Mouse (Mus musculus) midbrain, postnatal 0 days (tissue): ENCODE results near the gene Gprc5d. TPM values are rescaled to one million over a fixed set of nuclear protein-coding genes. Genes with fewer than 3 reads are reported as not detected.

Experiments used
- ATAC-seq: fragments of 200-750 bp; cut with Nextera tagmentation; 2 replicates; pipeline ENCODE4 v1.8.0; 2017; ENCODE audit warnings: moderate number of reproducible peaks, mild to moderate bottlenecking, moderate TSS enrichment, moderate library complexity; ENCODE audit not compliant: low FRiP score
- DNase-seq: peaks from one replicate; pipeline ENCODE4 v3.0.0-alpha.2; 2015; ENCODE audit warnings: low spot score
- H3K27ac ChIP-seq: fragments of 300-500 bp; sonication (generic); 2 replicates; pipeline ENCODE4 v1.5.1; 2014; ENCODE audit warnings: low read depth, mild to moderate bottlenecking, low read length, mixed read lengths
- H3K27me3 ChIP-seq: fragments of 300-500 bp; sonication (generic); 2 replicates; pipeline ENCODE4 v1.6.1; 2014; ENCODE audit warnings: low read length, control low read depth, mixed read lengths; ENCODE audit not compliant: insufficient read depth
- H3K36me3 ChIP-seq: fragments of 300-500 bp; sonication (generic); 2 replicates; pipeline ENCODE4 v1.6.1; 2014; ENCODE audit warnings: low read length, control low read depth, mixed read lengths; ENCODE audit not compliant: insufficient read depth
- H3K4me1 ChIP-seq: fragments of 300-500 bp; sonication (generic); 2 replicates; pipeline ENCODE4 v1.6.1; 2014; ENCODE audit warnings: mild to moderate bottlenecking, control low read depth, antibody characterized with exemption, low read length, mixed read lengths; ENCODE audit not compliant: insufficient read depth
- H3K4me2 ChIP-seq: fragments of 300-500 bp; sonication (generic); 2 replicates; pipeline ENCODE4 v1.6.1; 2014; ENCODE audit warnings: low read depth, mild to moderate bottlenecking, low read length, mixed read lengths; ENCODE audit not compliant: poor library complexity, severe bottlenecking
- H3K4me3 ChIP-seq: fragments of 300-500 bp; sonication (generic); 2 replicates; pipeline ENCODE4 v1.5.1; 2014; ENCODE audit warnings: low read depth, mild to moderate bottlenecking, low read length, moderate library complexity
- H3K9ac ChIP-seq: fragments of 300-500 bp; sonication (generic); replicated peaks from 2 replicates; pipeline ENCODE4 v1.6.1; 2014; ENCODE audit warnings: mild to moderate bottlenecking, low read length, moderate library complexity, mixed read lengths; ENCODE audit not compliant: poor library complexity, severe bottlenecking
- H3K9me3 ChIP-seq: fragments of 300-500 bp; sonication (generic); 2 replicates; pipeline ENCODE4 v1.6.1; 2016; ENCODE audit warnings: low read length, control low read depth
- CTCF ChIP-seq: IDR thresholded peaks from 2 replicates; pipeline ENCODE4 v1.5.1; 2016; ENCODE audit warnings: antibody characterized with exemption, mild to moderate bottlenecking
- WGBS: fragments of 180-500 bp; shearing (Covaris S2); extraction: QIAGEN DNeasy Blood & Tissue Kit; methylation state at CpG from one replicate; pipeline ENCODE4 v1.1.7; 2014; 5-methylcytosine and 5-hydroxymethylcytosine counted together
- polyA plus RNA-seq: library from polyadenylated mRNA; unstranded; fragments of >200 nt; fragmentation: Nextera tagmentation; extraction: Ambion mirVana; gene quantifications from 2 replicates; pipeline ENCODE4 v1.2.1, GENCODE M21; 2015
- total RNA-seq: library from RNA; depleted of rRNA; stranded (reverse); fragments of >200 nt; gene quantifications from 2 replicates; pipeline ENCODE4 v1.2.3, GENCODE M21; 2014

Gprc5d gene
- total and polyA plus RNA-seq, 2 experiments from 2014 or later, result 0.27 TPM; not detected in 1

DNA sequence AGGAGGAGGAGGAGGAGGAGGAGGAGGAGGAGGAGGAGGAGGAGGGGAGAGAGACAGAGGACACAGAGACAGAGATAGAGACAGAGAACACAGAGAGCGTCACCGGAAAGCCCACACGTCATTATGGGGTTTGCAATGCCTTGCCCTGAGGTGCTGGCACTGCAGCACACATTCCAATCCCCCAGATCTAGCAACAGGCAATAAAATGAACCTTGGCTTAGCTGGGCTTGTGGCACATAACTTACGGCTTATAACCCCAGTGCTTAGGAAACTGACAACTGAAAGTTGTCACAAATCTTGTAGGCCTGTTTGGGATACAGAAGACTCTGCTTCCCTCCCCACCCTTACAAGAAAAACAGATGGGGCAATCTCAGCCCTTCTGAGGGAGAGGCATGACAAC lies 27.4 kb downstream of the Gprc5d start:
- ATAC-seq, result no peak
- no peak overlapping the region for H3K9ac ChIP-seq
- 61% methylated on average over 4 of the region's 4 CpGs for WGBS

GRCm38 (mm10) chr6:135089786-135090185 lies 28.3 kb downstream of the Gprc5d start:
- Histone ChIP-seq H3K4me1 (no peaks in the 10 kb centered on the region), H3K9ac (no peak overlapping the region), H3K27ac (no peak overlapping the region), H3K4me2 (no peak overlapping the region), H3K9me3 (no peaks in the 10 kb centered on the region), H3K27me3 (no peaks in the 10 kb centered on the region), H3K4me3 (no peak overlapping the region), H3K36me3 (no peaks in the 10 kb centered on the region)
- ATAC-seq (no peak), DNase-seq (peak; percentile 37)
- peak; percentile 58 for TF ChIP-seq CTCF
- WGBS, result 16% methylated on average over 8 of the region's 8 CpGs

More for the DNA sequence above, 27.4 kb downstream of the Gprc5d start:
- no peaks in the 10 kb centered on the region for H3K4me1 ChIP-seq
- DNase-seq, result no peak
- no peaks in the 10 kb centered on the region for H3K27me3 ChIP-seq
- H3K4me2 ChIP-seq, result no peak overlapping the region
- no peaks in the 10 kb centered on the region for H3K9me3 ChIP-seq
- no peak for TF ChIP-seq CTCF
- no peak overlapping the region for H3K4me3 ChIP-seq
- no peaks in the 10 kb centered on the region for H3K36me3 ChIP-seq
- no peak overlapping the region for H3K27ac ChIP-seq

DNA sequence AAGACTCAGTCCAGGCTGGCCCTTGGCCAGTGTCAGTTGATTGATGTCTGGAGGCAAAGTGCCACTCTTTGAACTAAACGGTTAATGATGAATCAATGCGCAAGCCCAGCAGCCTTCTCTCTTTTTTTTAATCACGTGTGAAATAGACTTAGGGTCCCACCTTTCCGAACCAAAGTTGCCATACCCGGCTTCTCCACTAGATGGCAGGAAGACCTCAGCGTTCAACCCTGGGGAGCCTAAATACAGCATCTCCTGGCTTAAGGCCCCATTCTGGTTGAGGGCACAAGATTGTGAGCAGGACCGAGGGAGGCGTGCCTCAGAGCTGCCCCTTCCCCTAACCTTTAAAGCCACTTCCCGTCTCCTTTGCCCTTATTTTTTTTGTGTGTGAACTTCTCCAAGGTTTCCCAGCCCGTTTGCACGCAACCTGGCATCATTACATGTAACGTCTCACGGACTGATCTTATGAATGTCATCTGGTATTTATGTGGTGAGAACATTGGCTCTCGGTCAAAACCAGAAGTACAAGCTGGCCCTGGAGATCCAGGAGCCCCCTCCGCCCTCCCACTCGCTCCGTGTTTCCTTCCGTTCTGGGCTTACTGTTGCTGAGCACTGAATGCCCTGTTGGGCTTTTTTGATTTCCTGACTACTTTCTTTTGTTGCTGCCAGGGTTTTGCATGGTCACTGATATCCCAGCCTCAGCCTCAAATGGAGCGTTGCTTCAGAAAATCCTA lies 30.2 kb downstream of the Gprc5d start:
- 18% methylated on average over 19 of the region's 19 CpGs for WGBS
- H3K4me1 ChIP-seq, result no peaks in the 10 kb centered on the region
- peak; percentile 96 for TF ChIP-seq CTCF
- H3K27ac ChIP-seq, result no peak overlapping the region
- no peak overlapping the region for H3K9ac ChIP-seq
- H3K36me3 ChIP-seq, result no peaks in the 10 kb centered on the region
- H3K27me3 ChIP-seq, result no peaks in the 10 kb centered on the region
- H3K4me2 ChIP-seq, result peak overlapping the region; percentile 32; the same call in 1 of the 2 replicates
- DNase-seq, result peak; percentile 92
- H3K9me3 ChIP-seq, result no peaks in the 10 kb centered on the region
- ATAC-seq, result peak; percentile 81
- H3K4me3 ChIP-seq, result peak overlapping the region; percentile 5; the same call in 1 of the 2 replicates

- ATAC-seq (no peak), DNase-seq (no peak)
- Histone ChIP-seq H3K4me2 (no peak overlapping the region), H3K9me3 (no peaks in the 10 kb centered on the region), H3K36me3 (no peaks in the 10 kb centered on the region), H3K27me3 (no peaks in the 10 kb centered on the region), H3K4me3 (no peak overlapping the region), H3K27ac (no peak overlapping the region), H3K9ac (no peak overlapping the region), H3K4me1 (no peaks in the 10 kb centered on the region)
- WGBS, result 90% methylated on average over 1 of the region's 1 CpGs
- TF ChIP-seq CTCF, result no peak
Observed at GRCm38 (mm10) chr6:135085703-135086102, 32.4 kb downstream of the Gprc5d start.

DNA sequence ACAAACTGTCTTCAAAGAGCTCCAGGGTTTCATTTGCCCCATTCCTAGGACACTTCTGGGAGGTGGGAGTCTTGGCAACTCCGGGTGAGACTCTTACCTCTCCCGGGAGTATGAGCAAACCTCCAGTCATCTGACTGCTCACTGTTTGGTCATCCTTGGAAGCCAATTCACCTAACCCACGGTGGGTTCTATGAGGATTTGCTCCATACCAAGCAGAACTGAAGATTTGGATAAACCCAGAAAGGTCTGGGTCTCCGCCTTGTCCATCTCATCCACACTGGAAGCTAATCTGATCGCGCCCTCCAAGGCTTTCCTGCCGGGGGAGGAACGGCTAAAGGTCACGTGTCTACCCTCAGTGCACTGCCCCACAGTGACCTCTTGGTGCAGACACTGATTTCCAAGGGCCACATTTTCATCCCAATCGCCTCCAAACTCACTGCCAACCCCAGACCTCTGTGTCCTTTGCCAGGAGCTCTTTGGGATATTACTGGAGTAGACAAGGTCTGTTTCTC lies 34.0 kb downstream of the Gprc5d start:
- Histone ChIP-seq H3K27me3 (no peaks in the 10 kb centered on the region), H3K9ac (no peak overlapping the region), H3K4me3 (no peak overlapping the region), H3K36me3 (no peaks in the 10 kb centered on the region), H3K4me2 (no peak overlapping the region), H3K9me3 (no peaks in the 10 kb centered on the region), H3K27ac (no peak overlapping the region), H3K4me1 (no peaks in the 10 kb centered on the region)
- no peak for ATAC-seq
- WGBS, result 75% methylated on average over 10 of the region's 10 CpGs
- DNase-seq, result no peak
- no peak for TF ChIP-seq CTCF

DNA sequence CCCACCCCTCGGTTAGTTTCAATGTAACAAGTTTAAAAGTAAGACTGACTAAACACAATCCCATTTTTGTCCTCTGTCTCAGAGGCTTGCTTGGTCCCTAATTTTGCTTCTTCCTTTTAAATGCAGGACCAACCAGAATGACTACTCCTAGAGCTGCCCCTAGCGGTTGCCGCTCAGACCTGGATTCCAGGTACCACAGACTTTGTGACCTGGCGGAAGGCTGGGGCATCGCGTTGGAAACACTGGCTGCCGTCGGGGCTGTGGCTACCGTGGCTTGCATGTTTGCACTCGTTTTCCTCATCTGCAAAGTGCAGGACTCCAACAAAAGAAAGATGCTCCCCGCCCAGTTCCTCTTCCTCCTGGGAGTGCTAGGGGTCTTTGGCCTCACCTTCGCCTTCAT lies 39.7 kb downstream of the Gprc5d start:
- Histone ChIP-seq H3K9me3 (no peaks in the 10 kb centered on the region), H3K9ac (no peak overlapping the region), H3K36me3 (no peaks in the 10 kb centered on the region), H3K27me3 (no peaks in the 10 kb centered on the region), H3K4me2 (no peak overlapping the region), H3K27ac (no peak overlapping the region), H3K4me3 (no peak overlapping the region), H3K4me1 (no peaks in the 10 kb centered on the region)
- no peak for DNase-seq
- TF ChIP-seq CTCF, result no peak
- ATAC-seq, result no peak
- 55% methylated on average over 12 of the region's 12 CpGs for WGBS
